Mouse (Mus musculus) 3T3-L1 (cell line): ENCODE measurements around the gene Gm11077.

ENCODE experiments used
- DNase-seq: peaks from one replicate; pipeline ENCODE4 v3.0.0-alpha.2; 2015; ENCODE audit warnings: low read depth, low spot score

Gm11077 gene

GRCm38 (mm10) chr6:140745586-140745985 lies 16.5 kb downstream of the Gm11077 start:
- DNase-seq: no peak

DNA sequence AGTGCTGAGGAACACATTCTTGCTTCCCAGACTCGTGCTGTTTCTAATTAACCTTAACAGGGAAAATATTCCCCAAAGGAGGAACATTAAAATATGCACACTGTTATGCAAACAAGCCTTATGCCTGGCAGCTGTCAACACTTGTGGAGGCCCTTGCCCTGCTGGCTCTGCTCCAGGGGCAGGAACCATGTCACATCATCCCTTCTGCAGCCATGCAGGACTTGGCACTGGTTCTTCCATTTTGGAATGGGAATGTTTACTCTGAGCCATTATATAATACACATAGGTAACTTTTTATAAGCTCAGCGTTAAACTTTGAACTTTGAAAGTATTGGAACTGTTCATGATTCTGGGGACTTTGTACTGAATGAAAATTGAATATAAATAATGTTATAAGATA lies 18.5 kb downstream of the Gm11077 start:
- DNase-seq: no peak

DNA sequence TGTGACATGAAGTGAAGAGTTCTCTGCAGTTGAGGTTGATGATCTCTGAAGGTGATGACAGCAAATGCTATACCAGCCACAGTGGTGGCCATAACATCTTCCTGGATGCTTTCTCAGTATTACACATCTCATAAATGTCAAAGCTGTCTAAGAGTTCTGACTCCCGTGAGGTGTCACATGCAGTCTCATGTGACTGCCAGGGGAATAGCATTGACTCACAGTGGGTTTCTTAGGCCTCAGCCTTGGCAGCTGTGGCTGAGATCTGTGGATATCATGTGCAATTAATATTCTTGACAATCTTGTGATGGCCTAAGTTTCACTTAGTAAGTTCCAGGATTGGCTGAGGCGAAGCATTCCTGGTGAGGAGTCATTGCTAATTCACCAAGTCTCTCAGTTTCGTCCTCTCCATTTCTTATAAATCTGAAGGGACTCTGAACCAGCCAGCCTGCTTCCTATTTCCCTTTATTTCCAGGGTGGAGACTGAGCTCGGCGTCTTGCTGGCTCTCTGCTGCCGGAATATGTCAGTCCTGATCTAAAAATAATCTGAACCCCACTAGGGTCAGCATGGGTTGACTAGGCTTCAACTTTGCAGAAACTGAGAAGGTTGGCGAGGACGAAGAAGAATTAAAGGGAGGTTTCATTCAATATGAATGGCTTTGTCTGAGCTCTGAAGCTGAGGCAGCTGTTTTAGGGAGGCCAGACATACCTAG lies 21.4 kb downstream of the Gm11077 start:
- DNase-seq: peak; percentile 66

- DNase-seq: peak; percentile 60
Measured at GRCm38 (mm10) chr6:140766365-140766764, 37.3 kb downstream of the Gm11077 start.

- DNase-seq: no peak
Measured at GRCm38 (mm10) chr6:140767237-140767636, 38.2 kb downstream of the Gm11077 start.

GRCm38 (mm10) chr6:140768180-140768579 lies 39.1 kb downstream of the Gm11077 start:
- no peak for DNase-seq

DNA sequence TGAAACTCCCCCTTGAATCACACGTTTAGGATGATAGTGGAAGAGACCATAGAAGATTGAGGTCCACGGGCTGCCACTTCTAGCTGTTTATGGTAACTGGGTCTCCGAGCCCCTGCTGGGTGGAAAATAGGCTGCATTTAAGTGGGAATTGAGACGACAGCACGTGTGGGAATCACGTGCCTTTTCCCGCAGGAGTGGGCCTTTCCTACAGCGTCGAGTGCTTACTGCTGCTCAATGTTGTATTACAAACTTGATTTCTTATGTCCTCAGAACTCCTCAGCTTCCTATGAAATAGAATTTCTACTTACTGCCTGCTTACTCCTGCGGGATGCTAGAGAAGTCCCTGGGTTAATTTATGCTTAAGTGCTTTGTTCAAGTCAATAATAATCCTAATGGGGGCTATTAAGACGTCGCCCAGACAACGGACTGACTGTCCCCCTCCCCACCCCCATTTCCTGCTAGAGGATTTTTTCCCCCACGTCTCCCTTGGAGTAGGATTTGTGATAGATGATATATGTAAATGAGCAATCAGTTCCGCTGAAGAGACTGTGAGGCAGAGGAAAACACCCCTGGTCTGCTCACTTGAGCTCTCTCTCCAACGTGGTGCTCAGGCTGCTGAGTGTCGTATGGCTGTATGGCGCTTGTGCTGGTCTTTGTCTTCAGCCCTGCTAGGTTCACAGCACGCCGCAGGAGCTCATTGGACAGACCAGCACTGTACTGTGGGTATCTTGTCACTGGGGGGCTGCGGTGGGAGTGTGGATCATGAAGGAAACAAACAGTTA lies 40.0 kb downstream of the Gm11077 start:
- DNase-seq: no peak

DNA sequence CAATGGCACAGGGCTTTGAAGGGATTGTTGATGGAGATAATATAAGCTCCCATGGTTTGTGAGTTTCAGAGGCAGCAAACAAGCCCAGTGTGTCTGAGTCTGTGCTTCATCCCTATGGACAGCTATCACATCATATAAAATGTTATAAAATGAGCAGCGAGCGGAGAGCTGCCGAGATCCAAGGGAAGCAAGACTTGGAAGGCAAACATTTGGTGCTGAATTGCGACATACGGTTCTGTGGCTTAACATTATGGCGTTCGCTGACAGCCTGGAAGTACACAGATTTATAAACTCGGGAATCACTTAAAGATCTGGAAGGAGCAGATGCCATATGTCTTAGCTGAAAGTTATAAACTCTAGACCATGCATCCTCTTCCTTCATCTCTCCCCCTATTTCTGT lies 47.2 kb downstream of the Gm11077 start:
- DNase-seq: no peak

DNA sequence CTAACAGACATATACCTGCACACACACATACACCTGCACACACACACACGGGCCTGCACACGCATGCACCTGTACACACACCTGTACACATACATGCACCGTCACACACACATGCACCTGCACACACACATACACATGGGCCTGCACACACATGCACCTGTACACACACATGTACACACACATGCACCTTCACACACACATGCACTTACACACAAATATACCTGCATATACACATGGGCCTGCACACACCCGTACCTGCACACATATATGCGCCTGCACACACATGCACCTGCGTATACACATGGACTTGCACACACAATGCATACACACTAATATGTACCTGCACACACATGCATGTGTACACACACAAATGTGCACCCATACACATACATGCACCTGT lies 53.4 kb downstream of the Gm11077 start:
- DNase-seq: no peak

GRCm38 (mm10) chr6:140786058-140786457 lies 57.0 kb downstream of the Gm11077 start:
- no peak for DNase-seq

DNA sequence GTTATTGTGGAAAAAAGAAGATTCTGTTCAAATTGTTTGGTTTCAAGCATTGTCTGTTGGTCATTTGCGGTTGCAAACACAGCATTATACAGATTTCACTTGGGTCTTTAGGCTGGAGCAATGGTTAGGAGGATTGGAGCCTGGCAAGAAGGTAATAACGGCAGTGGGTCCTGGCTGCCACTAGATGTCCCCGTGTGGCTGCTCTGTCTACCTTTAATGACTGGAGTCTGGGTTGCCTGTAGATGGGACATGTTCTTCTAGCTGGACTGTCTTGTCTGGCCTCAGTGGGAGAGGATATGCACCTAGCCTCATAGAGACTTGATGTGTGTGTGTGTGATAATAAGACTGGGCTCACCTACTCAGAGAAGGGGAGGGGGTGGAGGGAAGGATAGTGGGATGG lies 60.8 kb downstream of the Gm11077 start:
- peak; percentile 23 for DNase-seq

DNA sequence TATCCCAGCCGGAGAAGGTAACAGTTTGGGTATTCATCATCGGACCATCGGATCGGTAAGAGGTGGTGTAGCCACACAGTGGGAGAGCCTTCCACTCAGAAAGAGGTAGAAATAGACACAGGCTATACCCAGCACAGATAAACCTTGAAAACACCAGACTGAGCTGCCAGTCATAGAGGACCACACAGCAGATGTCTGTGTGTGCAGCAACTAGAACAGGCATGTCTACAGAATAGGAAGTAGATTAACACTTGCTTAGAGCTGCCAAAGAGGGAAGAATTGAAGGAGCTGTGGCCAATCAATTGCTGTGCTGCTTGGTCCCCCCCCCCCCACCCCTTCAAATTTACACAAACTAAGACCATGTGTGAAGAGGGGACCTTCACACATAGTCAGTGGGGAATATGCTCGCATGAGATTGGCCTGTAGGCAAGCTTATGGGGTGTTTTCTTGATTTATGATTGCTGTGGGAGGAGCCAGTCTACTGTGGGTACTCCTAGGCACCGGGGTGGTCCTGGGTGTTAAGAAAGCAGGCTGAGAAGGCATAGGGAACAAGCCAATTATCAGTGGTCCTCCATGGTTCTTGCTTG lies 64.7 kb downstream of the Gm11077 start:
- DNase-seq: no peak

GRCm38 (mm10) chr6:140798841-140799240 lies 69.8 kb downstream of the Gm11077 start:
- DNase-seq: no peak

DNA sequence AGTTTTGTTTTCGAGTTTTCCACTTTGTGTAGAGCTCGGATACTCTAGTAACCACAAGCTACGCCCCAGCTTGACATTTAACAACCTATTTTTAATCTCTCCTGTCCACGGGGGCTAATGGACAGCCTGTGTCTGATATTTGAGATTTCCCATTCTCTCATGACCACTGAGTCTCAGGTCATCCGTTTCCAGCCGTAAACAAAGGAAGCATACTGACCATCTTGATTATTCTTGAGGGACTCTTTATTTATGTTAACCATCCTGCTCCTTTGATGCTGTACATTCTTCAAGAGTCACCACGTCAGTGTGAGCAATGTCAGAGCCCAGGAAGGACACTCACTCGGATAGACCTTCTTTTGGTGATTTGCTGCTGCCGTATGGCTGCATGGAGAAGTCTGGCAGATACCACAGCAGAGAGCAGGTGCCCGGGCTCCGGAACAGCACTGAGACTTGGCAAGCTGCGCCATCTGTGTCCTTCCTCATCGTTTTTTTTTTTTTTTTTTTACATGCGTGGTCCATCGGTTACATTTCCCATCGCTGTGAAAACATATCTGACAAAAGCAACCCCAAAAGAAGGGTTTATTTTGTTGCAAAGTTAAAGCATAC lies 70.5 kb downstream of the Gm11077 start:
- no peak for DNase-seq

- no peak for DNase-seq
Measured at GRCm38 (mm10) chr6:140800587-140800986, 71.5 kb downstream of the Gm11077 start.
